Mouse (Mus musculus): ENCODE data around the gene Gpha2. TPM values are rescaled to one million over a fixed set of nuclear protein-coding genes. Genes with fewer than 3 reads are reported as not detected.

Gpha2 gene
- polyA plus RNA-seq (2014; fragmentation: Nextera tagmentation; extraction: Ambion mirVana): 0.65 TPM in 1 of 2 replicates, not detected in the other

DNA sequence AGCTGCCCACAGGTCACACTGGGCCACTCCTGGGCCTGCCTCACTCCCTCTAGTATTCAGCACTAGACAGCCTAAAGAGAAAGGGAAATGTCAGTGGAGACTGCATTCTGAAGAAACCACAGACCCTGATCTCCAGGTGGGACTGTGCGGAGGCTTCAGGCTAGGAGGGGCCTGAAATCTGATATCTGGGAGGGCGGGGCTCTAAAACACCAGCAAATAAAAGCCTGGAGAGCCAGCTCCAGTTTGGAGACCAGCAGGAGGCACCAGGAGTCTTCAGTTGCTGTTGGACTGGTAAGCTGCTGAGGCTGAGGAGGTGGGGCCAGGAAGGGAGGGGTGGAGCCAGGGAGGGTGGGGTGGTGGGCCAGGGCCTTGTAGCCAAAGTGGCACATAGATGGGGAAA lies at the start of gene Gpha2:
TSS of gene Gpha2 (plus strand) at position 246 of the 400 bp plus-strand sequence.
- Histone ChIP-seq H3K4me3 (ENCODE audit: low read depth, low read length) (no peak within 1 kb of the TSS), H3K27ac (ENCODE audit: low read depth, low read length) (no peak within 1 kb of the TSS), H3K9ac (ENCODE audit: low read length) (no peak within 1 kb of the TSS), H3K36me3 (ENCODE audit: control insufficient read depth, insufficient read depth, low read length) (no peaks in the 10 kb centered on the region), H3K4me2 (ENCODE audit: low read depth, low read length, severe bottlenecking) (no peak within 1 kb of the TSS), H3K4me1 (replicated peaks; ENCODE audit: control insufficient read depth, insufficient read depth, low read length) (peaks cover 2% of the 10 kb centered on the region; the same call in 1 of the 2 replicates), H3K27me3 (ENCODE audit: control insufficient read depth, insufficient read depth, low read length) (no peaks in the 10 kb centered on the region), H3K9me3 (ENCODE audit: control insufficient read depth, low read length) (no peaks in the 10 kb centered on the region)
- WGBS: 27% methylated on average over 2 of the region's 2 CpGs
- ATAC-seq (replicated peaks; ENCODE audit: low FRiP score) (no peak), DNase-seq (ENCODE audit: low spot score) (no peak)

DNA sequence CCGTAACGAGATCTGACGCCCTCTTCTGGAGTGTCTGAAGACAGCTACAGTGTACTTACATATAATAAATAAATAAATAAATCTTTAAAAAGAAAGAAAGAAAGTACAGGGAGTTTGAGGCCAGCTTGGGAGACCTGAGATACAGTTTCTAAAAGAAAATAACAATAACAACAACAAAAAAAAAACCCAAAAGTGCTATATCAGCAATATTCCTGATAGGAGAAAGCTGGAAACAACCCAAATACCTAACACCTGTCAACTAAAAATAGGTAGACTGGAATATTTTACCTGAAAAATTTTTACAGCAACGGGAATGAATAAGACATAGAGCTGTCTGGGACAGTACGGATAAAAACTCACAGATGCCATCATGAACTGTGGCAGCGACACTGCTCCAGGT lies 47.4 kb upstream of the Gpha2 start:
- H3K27me3 ChIP-seq (ENCODE audit: control insufficient read depth, insufficient read depth, low read length): no peaks in the 10 kb centered on the region
- H3K36me3 ChIP-seq (ENCODE audit: control insufficient read depth, insufficient read depth, low read length): no peaks in the 10 kb centered on the region
- no peak overlapping the region for H3K9ac ChIP-seq (ENCODE audit: low read length)
- no peak overlapping the region for H3K27ac ChIP-seq (ENCODE audit: low read depth, low read length)
- no peaks in the 10 kb centered on the region for H3K9me3 ChIP-seq (ENCODE audit: control insufficient read depth, low read length)
- no peaks in the 10 kb centered on the region for H3K4me1 ChIP-seq (replicated peaks; ENCODE audit: control insufficient read depth, insufficient read depth, low read length)
- DNase-seq (ENCODE audit: low spot score) (no peak), ATAC-seq (replicated peaks; ENCODE audit: low FRiP score) (no peak)
- H3K4me2 ChIP-seq (ENCODE audit: low read depth, low read length, severe bottlenecking): no peak overlapping the region
- 89% methylated on average over 5 of the region's 6 CpGs for WGBS
- H3K4me3 ChIP-seq (ENCODE audit: low read depth, low read length): no peak overlapping the region

DNA sequence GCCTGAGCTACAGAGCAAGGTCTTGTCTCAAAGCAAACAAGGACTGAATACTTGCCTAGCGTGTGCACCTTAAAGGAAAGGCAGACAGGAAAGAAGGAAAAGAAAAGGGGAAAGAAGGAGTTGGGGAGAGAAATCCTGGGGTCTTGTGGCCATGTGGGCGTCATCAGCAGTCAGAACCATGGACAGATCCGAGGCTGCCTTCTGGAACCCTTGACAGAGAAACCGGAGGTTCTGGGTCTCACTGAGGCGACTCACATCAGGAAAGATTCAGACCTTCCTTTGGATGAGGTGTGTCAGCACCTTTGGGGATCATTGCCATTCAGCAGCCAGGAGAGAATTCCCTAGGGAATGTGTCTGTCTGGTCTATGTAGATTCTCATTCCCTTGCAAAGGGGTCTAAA lies 44.6 kb upstream of the Gpha2 start:
- ATAC-seq (replicated peaks; ENCODE audit: low FRiP score) (no peak), DNase-seq (ENCODE audit: low spot score) (peak; percentile 59)
- Histone ChIP-seq H3K27me3 (ENCODE audit: control insufficient read depth, insufficient read depth, low read length) (no peaks in the 10 kb centered on the region), H3K4me1 (replicated peaks; ENCODE audit: control insufficient read depth, insufficient read depth, low read length) (no peaks in the 10 kb centered on the region), H3K36me3 (ENCODE audit: control insufficient read depth, insufficient read depth, low read length) (no peaks in the 10 kb centered on the region), H3K27ac (ENCODE audit: low read depth, low read length) (no peak overlapping the region), H3K4me3 (ENCODE audit: low read depth, low read length) (no peak overlapping the region), H3K4me2 (ENCODE audit: low read depth, low read length, severe bottlenecking) (no peak overlapping the region), H3K9ac (ENCODE audit: low read length) (no peak overlapping the region), H3K9me3 (ENCODE audit: control insufficient read depth, low read length) (no peaks in the 10 kb centered on the region)
- 31% methylated on average over 5 of the region's 5 CpGs for WGBS

DNA sequence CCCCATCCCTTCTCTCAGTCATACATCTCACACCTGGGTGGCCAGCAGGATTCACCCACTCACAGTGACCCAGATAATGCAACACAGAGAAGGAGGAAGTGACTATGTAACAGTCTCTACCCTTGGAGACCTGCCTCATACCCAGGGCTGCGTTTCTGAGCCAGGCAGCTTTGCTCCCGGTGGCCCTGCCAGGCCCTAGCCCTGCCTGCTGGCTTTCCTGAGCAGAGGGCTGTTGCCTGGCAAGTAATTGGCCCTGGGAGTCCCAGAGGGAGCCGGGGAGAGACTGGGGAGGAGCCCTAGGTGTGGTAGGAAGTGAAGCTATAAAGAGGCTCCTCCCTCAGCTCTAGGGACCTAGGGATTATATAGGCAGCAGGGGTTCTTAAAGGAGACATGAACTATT lies 43.6 kb upstream of the Gpha2 start:
- Histone ChIP-seq H3K27ac (ENCODE audit: low read depth, low read length) (no peak overlapping the region), H3K9me3 (ENCODE audit: control insufficient read depth, low read length) (no peaks in the 10 kb centered on the region), H3K4me3 (ENCODE audit: low read depth, low read length) (no peak overlapping the region), H3K4me2 (ENCODE audit: low read depth, low read length, severe bottlenecking) (no peak overlapping the region), H3K27me3 (ENCODE audit: control insufficient read depth, insufficient read depth, low read length) (no peaks in the 10 kb centered on the region), H3K4me1 (replicated peaks; ENCODE audit: control insufficient read depth, insufficient read depth, low read length) (no peaks in the 10 kb centered on the region), H3K9ac (ENCODE audit: low read length) (no peak overlapping the region), H3K36me3 (ENCODE audit: control insufficient read depth, insufficient read depth, low read length) (no peaks in the 10 kb centered on the region)
- no peak for ATAC-seq (replicated peaks; ENCODE audit: low FRiP score)
- DNase-seq (ENCODE audit: low spot score): no peak
- 21% methylated on average over 3 of the region's 3 CpGs for WGBS

DNA sequence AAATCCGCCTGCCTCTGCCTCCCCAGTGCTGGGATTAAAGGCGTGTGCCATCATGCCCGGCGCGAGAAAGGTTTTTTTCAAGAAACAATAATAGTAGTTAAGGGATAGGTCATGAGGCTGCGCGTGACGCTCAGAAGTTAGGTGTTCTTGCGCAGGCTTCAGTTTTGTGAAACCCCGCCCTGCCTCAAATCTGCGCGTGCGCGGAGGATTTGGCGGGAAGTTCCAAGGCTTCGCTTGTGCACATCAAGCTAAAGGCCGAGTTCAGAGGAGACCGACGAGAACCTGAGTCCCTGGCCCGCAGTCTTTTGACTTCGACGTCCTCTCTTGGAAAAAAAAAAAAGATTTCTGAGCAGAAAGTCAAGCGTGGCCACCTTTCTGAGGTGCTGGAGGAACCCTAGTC lies 42.0 kb upstream of the Gpha2 start, which contains the start of gene Majin:
TSS of gene Majin (plus strand) at position 258 of the 400 bp plus-strand sequence.
- no peak within 1 kb of the TSS for H3K27ac ChIP-seq (ENCODE audit: low read depth, low read length)
- no peak within 1 kb of the TSS for H3K4me3 ChIP-seq (ENCODE audit: low read depth, low read length)
- 89% methylated on average over 23 of the region's 23 CpGs for WGBS
- ATAC-seq (replicated peaks; ENCODE audit: low FRiP score) (no peak), DNase-seq (ENCODE audit: low spot score) (no peak)
- no peak within 1 kb of the TSS for H3K9ac ChIP-seq (ENCODE audit: low read length)
- H3K4me1 ChIP-seq (replicated peaks; ENCODE audit: control insufficient read depth, insufficient read depth, low read length): no peaks in the 10 kb centered on the region
- H3K4me2 ChIP-seq (ENCODE audit: low read depth, low read length, severe bottlenecking): no peak within 1 kb of the TSS
- H3K27me3 ChIP-seq (ENCODE audit: control insufficient read depth, insufficient read depth, low read length): no peaks in the 10 kb centered on the region
- H3K9me3 ChIP-seq (ENCODE audit: control insufficient read depth, low read length): no peaks in the 10 kb centered on the region
- no peaks in the 10 kb centered on the region for H3K36me3 ChIP-seq (ENCODE audit: control insufficient read depth, insufficient read depth, low read length)

DNA sequence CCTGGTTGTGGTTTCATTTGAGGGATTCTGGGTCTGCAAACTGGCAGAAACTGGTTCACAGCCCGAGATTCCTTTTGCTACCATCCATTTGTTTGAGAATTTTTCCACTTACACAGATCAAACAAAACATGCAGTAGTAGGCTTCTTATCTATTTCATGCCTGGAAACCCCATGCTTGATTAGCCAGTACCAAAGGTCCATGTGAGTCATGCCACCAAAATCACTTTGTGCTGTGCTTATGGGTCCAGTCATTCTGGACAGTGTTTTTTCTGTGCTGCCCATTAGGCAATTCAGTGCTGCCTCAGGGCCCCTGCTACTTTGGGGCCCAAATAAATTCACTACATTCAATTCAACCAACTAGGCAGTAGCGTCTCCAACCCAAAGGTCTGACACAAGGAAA lies 21.9 kb upstream of the Gpha2 start:
- ATAC-seq (replicated peaks; ENCODE audit: low FRiP score): no peak
- no peaks in the 10 kb centered on the region for H3K36me3 ChIP-seq (ENCODE audit: control insufficient read depth, insufficient read depth, low read length)
- no peak overlapping the region for H3K4me2 ChIP-seq (ENCODE audit: low read depth, low read length, severe bottlenecking)
- H3K4me3 ChIP-seq (ENCODE audit: low read depth, low read length): no peak overlapping the region
- DNase-seq (ENCODE audit: low spot score): no peak
- no peak overlapping the region for H3K9ac ChIP-seq (ENCODE audit: low read length)
- 87% methylated on average over 2 of the region's 2 CpGs for WGBS
- no peaks in the 10 kb centered on the region for H3K9me3 ChIP-seq (ENCODE audit: control insufficient read depth, low read length)
- no peaks in the 10 kb centered on the region for H3K27me3 ChIP-seq (ENCODE audit: control insufficient read depth, insufficient read depth, low read length)
- no peak overlapping the region for H3K27ac ChIP-seq (ENCODE audit: low read depth, low read length)
- no peaks in the 10 kb centered on the region for H3K4me1 ChIP-seq (replicated peaks; ENCODE audit: control insufficient read depth, insufficient read depth, low read length)

DNA sequence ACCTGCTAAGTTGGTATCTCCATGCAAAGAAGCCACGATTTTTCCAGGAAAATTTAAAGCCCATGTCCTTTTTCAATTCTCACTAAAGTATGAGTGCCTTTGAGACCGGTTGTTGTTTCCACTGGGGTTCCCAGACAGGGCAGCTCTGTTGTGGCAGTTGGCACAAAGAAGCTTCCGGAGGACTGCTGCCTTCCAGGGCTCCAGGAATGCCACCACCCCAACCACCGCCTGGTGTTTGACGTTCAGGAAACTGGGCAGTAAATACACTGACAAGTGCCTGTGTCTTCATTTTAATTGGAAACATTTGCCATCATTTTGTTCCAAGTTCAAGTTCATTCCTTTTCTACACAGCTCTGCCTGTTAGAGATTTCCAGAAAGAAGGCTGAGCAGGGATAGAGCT lies 19.5 kb upstream of the Gpha2 start:
- no peak overlapping the region for H3K27ac ChIP-seq (ENCODE audit: low read depth, low read length)
- no peaks in the 10 kb centered on the region for H3K9me3 ChIP-seq (ENCODE audit: control insufficient read depth, low read length)
- no peaks in the 10 kb centered on the region for H3K27me3 ChIP-seq (ENCODE audit: control insufficient read depth, insufficient read depth, low read length)
- ATAC-seq (replicated peaks; ENCODE audit: low FRiP score) (no peak), DNase-seq (ENCODE audit: low spot score) (no peak)
- H3K4me2 ChIP-seq (ENCODE audit: low read depth, low read length, severe bottlenecking): no peak overlapping the region
- H3K4me1 ChIP-seq (replicated peaks; ENCODE audit: control insufficient read depth, insufficient read depth, low read length): no peaks in the 10 kb centered on the region
- H3K9ac ChIP-seq (ENCODE audit: low read length): no peak overlapping the region
- H3K36me3 ChIP-seq (ENCODE audit: control insufficient read depth, insufficient read depth, low read length): no peaks in the 10 kb centered on the region
- no peak overlapping the region for H3K4me3 ChIP-seq (ENCODE audit: low read depth, low read length)
- WGBS: 80% methylated on average over 5 of the region's 5 CpGs

DNA sequence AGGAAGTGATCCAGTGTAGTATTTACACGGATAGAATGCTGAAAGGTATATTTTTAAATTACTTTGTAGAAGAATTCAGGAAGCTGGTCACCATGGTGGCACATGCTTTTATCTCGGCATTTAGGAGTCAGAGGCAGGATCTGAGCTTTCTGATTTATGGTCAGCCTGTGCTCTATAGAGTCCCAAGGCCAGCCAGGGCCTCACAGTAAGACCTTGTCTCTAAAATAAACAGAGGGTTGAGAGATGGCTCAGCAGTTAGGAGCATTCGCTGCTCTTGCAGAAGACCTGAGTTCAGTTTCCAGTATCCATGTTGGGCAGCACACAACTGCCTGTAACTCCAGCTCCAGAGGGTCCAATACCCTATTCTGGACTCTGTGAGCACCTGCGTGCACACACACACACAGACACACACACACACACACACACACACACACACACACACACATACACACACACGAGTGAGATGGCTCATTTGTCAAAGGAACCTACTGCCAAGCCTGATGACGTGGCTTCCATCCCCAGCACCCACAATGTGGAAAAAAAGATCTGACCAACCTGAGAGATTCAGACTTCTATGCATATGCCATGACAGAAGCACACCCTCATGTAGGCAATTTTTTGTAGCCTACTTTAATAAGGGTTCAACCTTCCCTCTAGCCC lies 10.0 kb upstream of the Gpha2 start:
- Histone ChIP-seq H3K9me3 (ENCODE audit: control insufficient read depth, low read length) (no peaks in the 10 kb centered on the region), H3K4me3 (ENCODE audit: low read depth, low read length) (no peak overlapping the region), H3K27me3 (ENCODE audit: control insufficient read depth, insufficient read depth, low read length) (no peaks in the 10 kb centered on the region), H3K27ac (ENCODE audit: low read depth, low read length) (no peak overlapping the region), H3K4me1 (replicated peaks; ENCODE audit: control insufficient read depth, insufficient read depth, low read length) (no peaks in the 10 kb centered on the region), H3K36me3 (ENCODE audit: control insufficient read depth, insufficient read depth, low read length) (no peaks in the 10 kb centered on the region), H3K4me2 (ENCODE audit: low read depth, low read length, severe bottlenecking) (no peak overlapping the region), H3K9ac (ENCODE audit: low read length) (no peak overlapping the region)
- WGBS: 79% methylated on average over 6 of the region's 6 CpGs
- DNase-seq (ENCODE audit: low spot score): no peak
- no peak for ATAC-seq (replicated peaks; ENCODE audit: low FRiP score)

DNA sequence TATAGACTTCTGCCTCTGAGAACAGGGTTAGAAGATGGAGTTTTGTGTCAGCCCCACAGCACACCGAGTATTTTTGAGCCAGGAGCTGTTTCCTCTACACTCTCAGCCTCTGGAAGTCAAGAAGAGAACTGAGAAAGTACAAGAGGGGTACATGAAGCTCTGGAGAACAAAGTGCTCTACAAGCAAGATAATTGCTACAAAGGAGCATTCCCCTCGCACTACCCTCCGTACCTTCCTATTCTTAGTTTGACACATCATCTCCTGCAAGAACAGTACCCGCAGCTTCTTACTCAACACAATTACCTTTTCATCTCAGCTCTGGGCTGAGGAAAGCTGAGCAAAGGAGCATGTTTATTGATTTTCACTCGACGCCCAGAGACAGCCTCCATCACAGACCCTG lies 7.6 kb upstream of the Gpha2 start:
- 70% methylated on average over 6 of the region's 6 CpGs for WGBS
- no peaks in the 10 kb centered on the region for H3K9me3 ChIP-seq (ENCODE audit: control insufficient read depth, low read length)
- H3K9ac ChIP-seq (ENCODE audit: low read length): no peak overlapping the region
- no peaks in the 10 kb centered on the region for H3K27me3 ChIP-seq (ENCODE audit: control insufficient read depth, insufficient read depth, low read length)
- H3K36me3 ChIP-seq (ENCODE audit: control insufficient read depth, insufficient read depth, low read length): no peaks in the 10 kb centered on the region
- H3K4me3 ChIP-seq (ENCODE audit: low read depth, low read length): no peak overlapping the region
- H3K27ac ChIP-seq (ENCODE audit: low read depth, low read length): no peak overlapping the region
- no peak for ATAC-seq (replicated peaks; ENCODE audit: low FRiP score)
- no peak overlapping the region for H3K4me2 ChIP-seq (ENCODE audit: low read depth, low read length, severe bottlenecking)
- H3K4me1 ChIP-seq (replicated peaks; ENCODE audit: control insufficient read depth, insufficient read depth, low read length): no peaks in the 10 kb centered on the region
- peak; percentile 15 for DNase-seq (ENCODE audit: low spot score)

Data from forebrain, embryonic 11.5 days (tissue).